In the genomic region with DNA sequence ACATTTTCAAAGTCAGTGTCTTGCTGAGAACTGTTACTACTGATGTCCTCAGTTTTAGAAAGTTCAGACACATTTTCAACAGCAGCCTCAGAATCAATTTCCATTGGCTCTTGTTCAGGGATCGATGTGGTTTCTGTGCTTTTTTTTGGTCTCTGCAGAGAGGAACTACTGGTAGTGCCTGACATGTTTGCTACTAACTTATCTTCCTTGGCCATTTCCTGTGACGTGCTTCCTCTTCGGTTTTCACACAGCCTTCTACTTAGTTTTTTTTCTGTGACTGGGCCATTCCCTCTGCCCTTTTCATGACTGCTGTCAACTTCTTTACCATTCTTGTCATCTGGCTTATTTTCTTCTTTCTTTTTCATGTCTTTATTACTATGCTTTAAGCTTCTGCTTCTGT, we compare ENCODE assay signal across 35 mouse cellular contexts. TPM values are rescaled to one million over a fixed set of nuclear protein-coding genes. Genes with fewer than 3 reads are reported as not detected.
DNase-seq lines count a peak whose midpoint lies in the region; ATAC-seq lines count a peak whose summit lies in the region.
"Had no signal": no experiment of that assay in that cellular context is flagged by ENCODE, and none has a peak within 500 bp of the region (broad histone marks: within the 10 kb centered on the region; RNA-seq: fewer than 3 reads in every experiment).

No protein-coding gene starts in this region.

- no peak overlapping the region for H3K9ac ChIP-seq in liver, embryonic 12.5 days
- H3K9ac ChIP-seq in liver, embryonic 11.5 days (ENCODE audit: low read depth, low read length), result no peak overlapping the region
- no peak overlapping the region for H3K9ac ChIP-seq in midbrain, embryonic 14.5 days (replicated peaks; ENCODE audit: low read length)
- H3K9ac ChIP-seq: embryonic facial prominence, embryonic 12.5 days; embryonic facial prominence, embryonic 15.5 days; forebrain, postnatal 0 days; hindbrain, embryonic 13.5 days had no signal

- H3K27me3 ChIP-seq in liver, embryonic 12.5 days (replicated peaks), result no peaks in the 10 kb centered on the region
- no peaks in the 10 kb centered on the region for H3K27me3 ChIP-seq in liver, embryonic 11.5 days (replicated peaks; ENCODE audit: control insufficient read depth, insufficient read depth, low read length)
- no peaks in the 10 kb centered on the region for H3K27me3 ChIP-seq in midbrain, embryonic 14.5 days (ENCODE audit: control insufficient read depth, insufficient read depth, low read length)
- H3K27me3 ChIP-seq: CH12.LX; embryonic facial prominence, embryonic 12.5 days; embryonic facial prominence, embryonic 15.5 days; hindbrain, embryonic 13.5 days had no signal

- no peak overlapping the region for H3K4me3 ChIP-seq in liver, embryonic 12.5 days
- no peak overlapping the region for H3K4me3 ChIP-seq in liver, embryonic 11.5 days (ENCODE audit: low read depth, low read length)
- no peak overlapping the region for H3K4me3 ChIP-seq in midbrain, embryonic 14.5 days (replicated peaks; ENCODE audit: low read depth, low read length)
- H3K4me3 ChIP-seq: embryonic facial prominence, embryonic 12.5 days; embryonic facial prominence, embryonic 15.5 days; gastrocnemius, adult 2 months; hindbrain, embryonic 10.5 days; hindbrain, embryonic 13.5 days had no signal

- DNase-seq in liver, embryonic 11.5 days (ENCODE audit: low spot score), result no peak
- no peak for DNase-seq in cerebellum, postnatal 36 days
- DNase-seq in midbrain, embryonic 14.5 days, result no peak
- no peak for DNase-seq in ovary, postnatal 14 days (ENCODE audit: low spot score)
- DNase-seq: adrenal gland, adult 8-10 months; adrenal gland, postnatal 25 days; B cell, adult 2 months; cerebellum, adult 2 months; cerebellum, adult 9-11 months; cerebellum, postnatal 25 days; forebrain, postnatal 0 days; gastrocnemius, adult 2 months; gastrocnemius, postnatal 14 days; heart, adult 11 months had no signal

- WGBS in liver, embryonic 12.5 days (ENCODE audit: insufficient replicate concordance), result 28% methylated on average over 3 of the region's 3 CpGs
- WGBS in liver, embryonic 11.5 days, result 44% methylated on average over 3 of the region's 3 CpGs
- 94% methylated on average over 3 of the region's 3 CpGs for WGBS in midbrain, embryonic 14.5 days

- H3K27ac ChIP-seq in liver, embryonic 12.5 days, result peak overlapping the region; percentile 27; the same call in 1 of the 2 replicates
- no peak overlapping the region for H3K27ac ChIP-seq in liver, embryonic 11.5 days (ENCODE audit: low read depth, low read length)
- no peak overlapping the region for H3K27ac ChIP-seq in midbrain, embryonic 14.5 days (replicated peaks; ENCODE audit: low read depth, low read length)
- H3K27ac ChIP-seq: embryonic facial prominence, embryonic 12.5 days; embryonic facial prominence, embryonic 15.5 days; gastrocnemius, adult 2 months; hindbrain, embryonic 10.5 days; hindbrain, embryonic 13.5 days had no signal

- H3K36me3 ChIP-seq in liver, embryonic 12.5 days, result peaks cover 92% of the 10 kb centered on the region
- peaks cover 55% of the 10 kb centered on the region for H3K36me3 ChIP-seq in liver, embryonic 11.5 days (ENCODE audit: control insufficient read depth, insufficient read depth, low read length)
- peaks cover 91% of the 10 kb centered on the region for H3K36me3 ChIP-seq in midbrain, embryonic 14.5 days (ENCODE audit: control insufficient read depth, insufficient read depth, low read length)

- H3K4me1 ChIP-seq in liver, embryonic 12.5 days, result no peaks in the 10 kb centered on the region
- no peaks in the 10 kb centered on the region for H3K4me1 ChIP-seq in liver, embryonic 11.5 days (replicated peaks; ENCODE audit: control insufficient read depth, insufficient read depth, low read length)
- H3K4me1 ChIP-seq in midbrain, embryonic 14.5 days (ENCODE audit: control insufficient read depth, insufficient read depth, low read length), result no peaks in the 10 kb centered on the region
- H3K4me1 ChIP-seq: embryonic facial prominence, embryonic 12.5 days; embryonic facial prominence, embryonic 15.5 days; hindbrain, embryonic 10.5 days; hindbrain, embryonic 13.5 days had no signal

- no peak overlapping the region for H3K4me2 ChIP-seq in liver, embryonic 12.5 days
- no peak overlapping the region for H3K4me2 ChIP-seq in liver, embryonic 11.5 days
- no peak overlapping the region for H3K4me2 ChIP-seq in midbrain, embryonic 14.5 days (ENCODE audit: low read length)
- H3K4me2 ChIP-seq: embryonic facial prominence, embryonic 12.5 days; embryonic facial prominence, embryonic 15.5 days; heart, embryonic 11.5 days; hindbrain, embryonic 13.5 days had no signal

- no peaks in the 10 kb centered on the region for H3K9me3 ChIP-seq in liver, embryonic 12.5 days (replicated peaks)
- H3K9me3 ChIP-seq in liver, embryonic 11.5 days (ENCODE audit: control insufficient read depth, low read length), result no peaks in the 10 kb centered on the region
- H3K9me3 ChIP-seq in midbrain, embryonic 14.5 days (ENCODE audit: control insufficient read depth, low read length), result no peaks in the 10 kb centered on the region
- H3K9me3 ChIP-seq: embryonic facial prominence, embryonic 12.5 days; embryonic facial prominence, embryonic 15.5 days; G1E; hindbrain, embryonic 10.5 days; hindbrain, embryonic 13.5 days had no signal

- no peak for ATAC-seq in liver, embryonic 12.5 days
- ATAC-seq in liver, embryonic 11.5 days (replicated peaks; ENCODE audit: low FRiP score), result no peak
- peak; percentile 96 for ATAC-seq in common myeloid progenitor, adult 5-6 weeks (replicated peaks; ENCODE audit: low read depth, poor library complexity, severe bottlenecking)
- peak; percentile 70 for ATAC-seq in megakaryocyte, adult 5-6 weeks (ENCODE audit: poor library complexity, severe bottlenecking)
- ATAC-seq in midbrain, embryonic 14.5 days (ENCODE audit: low FRiP score, low TSS enrichment), result no peak
- ATAC-seq in megakaryocyte-erythroid progenitor cell, adult 5-6 weeks (replicated peaks; ENCODE audit: low FRiP score, low TSS enrichment, poor library complexity, severe bottlenecking), result no peak
- ATAC-seq: activated CD4-positive, CD25-positive, alpha-beta regulatory T cell, adult 4 months; forebrain, embryonic 14.5 days; forebrain, postnatal 0 days; hindbrain, embryonic 16.5 days; inflammation-experienced regulatory T-cells, adult 6 months had no signal

RNA-seq across cellular contexts. Expression of a gene that starts 23.6 kb away (rescaled TPM):
- polyA plus RNA-seq in liver, embryonic 12.5 days (2016; fragmentation: Nextera tagmentation; extraction: Ambion mirVana), result 15.6 and 16.5 TPM in 2 replicates
- 19.1 and 21.0 TPM in 2 replicates for polyA plus RNA-seq in liver, embryonic 11.5 days (2014; fragmentation: Nextera tagmentation; extraction: Ambion mirVana)
- total RNA-seq in common myeloid progenitor, adult 5-6 weeks (2017), result 50.1 and 53.4 TPM in 2 replicates
- 27.1 and 38.1 TPM in 2 replicates for total RNA-seq in megakaryocyte, adult 5-6 weeks (2015)
- total RNA-seq in megakaryocyte, adult 5-6 weeks (2017), result 35.8 and 39.1 TPM in 2 replicates
- polyA plus RNA-seq in midbrain, embryonic 14.5 days (2014; fragmentation: Nextera tagmentation; extraction: Ambion mirVana), result 29.8 and 32.4 TPM in 2 replicates
- total RNA-seq in megakaryocyte-erythroid progenitor cell, adult 5-6 weeks (2014; fragmentation: Nextera tagmentation), result 31.9 and 35.3 TPM in 2 replicates
- total RNA-seq in megakaryocyte-erythroid progenitor cell, adult 5-6 weeks (2017), result 51.8 and 56.4 TPM in 2 replicates

RNA-seq across cellular contexts. Expression of a gene that starts 56.2 kb away (rescaled TPM):
- 0.07 and 0.43 TPM in 2 replicates for polyA plus RNA-seq in liver, embryonic 12.5 days (2016; fragmentation: Nextera tagmentation; extraction: Ambion mirVana)
- 0.34 and 0.47 TPM in 2 replicates for polyA plus RNA-seq in liver, embryonic 11.5 days (2014; fragmentation: Nextera tagmentation; extraction: Ambion mirVana)
- not detected in 2 replicates for total RNA-seq in common myeloid progenitor, adult 5-6 weeks (2017)
- total RNA-seq in megakaryocyte, adult 5-6 weeks (2015), result not detected in 2 replicates
- total RNA-seq in megakaryocyte, adult 5-6 weeks (2017), result not detected in 2 replicates
- not detected in 2 replicates for polyA plus RNA-seq in midbrain, embryonic 14.5 days (2014; fragmentation: Nextera tagmentation; extraction: Ambion mirVana)
- total RNA-seq in megakaryocyte-erythroid progenitor cell, adult 5-6 weeks (2014; fragmentation: Nextera tagmentation), result not detected in 2 replicates
- total RNA-seq in megakaryocyte-erythroid progenitor cell, adult 5-6 weeks (2017), result not detected in 2 replicates
- total RNA-seq: adrenal gland, adult 8-10 months; adrenal gland, postnatal 25 days; CH12.LX; forebrain, postnatal 0 days; G1E; gastrocnemius, adult 2 months; gastrocnemius, postnatal 14 days; heart, adult 8-10 months; heart, postnatal 25 days had no signal
- polyA plus RNA-seq: activated CD4-positive, CD25-positive, alpha-beta regulatory T cell, adult 4 months; cerebellum, adult 2 months; forebrain, embryonic 11.5 days; forebrain, embryonic 14.5 days; forebrain, postnatal 0 days; frontal cortex, adult 2 months; G1E; heart, embryonic 11.5 days; heart, embryonic 14.5 days; heart, postnatal 0 days; hindbrain, embryonic 13.5 days; hindbrain, embryonic 16.5 days; inflammation-experienced regulatory T-cells, adult 6 months had no signal

Comparison
In these comparisons a context has a peak if more than half of its experiments do, and no peak if none do; other contexts are left out.
1. ATAC-seq: peak in common myeloid progenitor, adult 5-6 weeks (single experiment) and megakaryocyte, adult 5-6 weeks (single experiment); none in liver, embryonic 12.5 days (single experiment), liver, embryonic 11.5 days (single experiment), midbrain, embryonic 14.5 days (single experiment) and megakaryocyte-erythroid progenitor cell, adult 5-6 weeks (single experiment).